Mouse (Mus musculus) heart, adult 2 months (tissue): ENCODE data around the gene Gpr35. TPM values are rescaled to one million over a fixed set of nuclear protein-coding genes. Genes with fewer than 3 reads are reported as not detected.
A peak's percentile ranks its signal among the peaks of the same experiment; 100 is the strongest.
"Not testable (repeated sequence)": the region's sequence is repeated elsewhere in the genome, so short reads cannot be mapped to it uniquely, and the experiment has no call there.

Experiments used
- DNase-seq, 2 experiments: peaks; one replicate each; pipeline ENCODE4 v3.0.0; 2021
- H3K27ac ChIP-seq: fragments of 200-600 bp; 2 replicates; pipeline ENCODE4 v1.8.1; 2022
- H3K27me3 ChIP-seq: fragments of 200-500 bp; 2 replicates; pipeline ENCODE4 v1.6.1; 2012; ENCODE audit warnings: mild to moderate bottlenecking, low read length, inconsistent platforms, mixed read lengths; ENCODE audit not compliant: control insufficient read depth, insufficient read depth
- H3K36me3 ChIP-seq: fragments of 200-500 bp; 2 replicates; pipeline ENCODE4 v1.6.1; 2012; ENCODE audit warnings: low read length, inconsistent platforms; ENCODE audit not compliant: control insufficient read depth, insufficient read depth
- H3K4me1 ChIP-seq: fragments of 200-500 bp; 2 replicates; pipeline ENCODE4 v1.6.1; 2011; ENCODE audit warnings: low read length; ENCODE audit not compliant: control insufficient read depth, insufficient read depth
- H3K4me3 ChIP-seq: fragments of 200-600 bp; 2 replicates; pipeline ENCODE4 v1.8.1; 2022
- H3K79me2 ChIP-seq: fragments of 200-500 bp; replicated peaks from 2 replicates; pipeline ENCODE4 v1.6.1; 2012; ENCODE audit warnings: mild to moderate bottlenecking, inconsistent platforms, low read length, moderate library complexity, mixed read lengths; ENCODE audit not compliant: control insufficient read depth, insufficient read depth
- H3K9ac ChIP-seq: fragments of 200-500 bp; 2 replicates; pipeline ENCODE4 v1.6.1; 2012; ENCODE audit warnings: low read depth, mild to moderate bottlenecking, control low read depth, inconsistent platforms, low read length, mixed read lengths
- CTCF ChIP-seq: fragments of 200-600 bp; IDR thresholded peaks from 2 replicates; pipeline ENCODE4 v1.8.1; 2022; ENCODE audit warnings: antibody characterized with exemption, mild to moderate bottlenecking, moderate library complexity
- EP300 ChIP-seq: fragments of 200-500 bp; IDR thresholded peaks from 2 replicates; pipeline ENCODE4 v1.6.1; 2011; ENCODE audit warnings: low read depth, low read length, control low read depth; ENCODE audit not compliant: insufficient read depth
- POLR2A ChIP-seq: fragments of 200-500 bp; IDR thresholded peaks from 2 replicates; pipeline ENCODE4 v1.6.1; 2011; ENCODE audit warnings: mild to moderate bottlenecking, low read depth, low read length, control low read depth; ENCODE audit not compliant: insufficient read depth
- WGBS: fragments of 180-500 bp; shearing (Covaris S2); methylation state at CpG from one replicate; pipeline ENCODE4 v1.1.7; 2018; 5-methylcytosine and 5-hydroxymethylcytosine counted together
- intact Hi-C: fragments of 180-260 bp; cut with DNase I; formaldehyde crosslinking; loops from one replicate; pipeline ENCODE4 v1.15.1; 2025
- polyA plus RNA-seq: library from polyadenylated mRNA; depleted of rRNA; stranded (reverse); fragments of >200 nt; gene quantifications from 2 replicates; pipeline ENCODE4 v1.2.3, GENCODE M21; 2012
- total RNA-seq, 2 experiments: library from RNA; stranded (reverse); gene quantifications; 2 replicates each; pipeline ENCODE4 v1.2.3; 2021

Gpr35 gene
- total and polyA plus RNA-seq, 3 experiments: 0.50 to 1.2 (median 1.0) TPM

- H3K27me3 ChIP-seq, H3K36me3 ChIP-seq, H3K9ac ChIP-seq, H3K27ac ChIP-seq, H3K79me2 ChIP-seq, H3K4me1 ChIP-seq: not testable (repeated sequence)
- DNase-seq: peak; percentile 72 to 80
- peak overlapping the region; percentile 18; the same call in 1 of the 2 replicates for H3K4me3 ChIP-seq
- TF ChIP-seq CTCF: peak; percentile 91
- WGBS: 5% methylated on average over 11 of the region's 11 CpGs
- intact Hi-C loops: loop anchor here (2.0 to 5.0 kb wide), 4 partner anchors 24 to 216 kb away; no protein-coding TSS in a partner anchor
Measured at GRCm38 (mm10) chr1:92956571-92957335, 6.1 kb downstream of the Gpr35 start.

- no peak overlapping the region for H3K9ac ChIP-seq
- H3K79me2 ChIP-seq: no peaks in the 10 kb centered on the region
- WGBS: 67% methylated on average over 1 of the region's 1 CpGs
- no peak for TF ChIP-seq CTCF
- TF ChIP-seq POLR2A: no peak
- TF ChIP-seq EP300: no peak
- no peaks in the 10 kb centered on the region for H3K36me3 ChIP-seq
- H3K27ac ChIP-seq: no peak overlapping the region
- no peaks in the 10 kb centered on the region; the same call in 1 of the 2 replicates for H3K4me1 ChIP-seq
- intact Hi-C loops: loop anchor here (1.0 to 5.0 kb wide), 4 partner anchors 53 to 213 kb away; no protein-coding TSS in a partner anchor
- no peaks in the 10 kb centered on the region for H3K27me3 ChIP-seq
- DNase-seq: no peak
- H3K4me3 ChIP-seq: no peak overlapping the region
Measured at GRCm38 (mm10) chr1:92958999-92959398, 8.3 kb downstream of the Gpr35 start.

- H3K4me1 ChIP-seq, H3K36me3 ChIP-seq, DNase-seq, H3K79me2 ChIP-seq, H3K4me3 ChIP-seq, H3K27ac ChIP-seq, intact Hi-C loops, H3K27me3 ChIP-seq, H3K9ac ChIP-seq: not testable (repeated sequence)
- WGBS: 88% methylated on average over 6 of the region's 6 CpGs
Measured at GRCm38 (mm10) chr1:92970791-92971190, 20.1 kb downstream of the Gpr35 start.

GRCm38 (mm10) chr1:92971879-92972795 is 21.5 kb downstream of the Gpr35 start:
- Histone ChIP-seq H3K27me3 (no peaks in the 10 kb centered on the region), H3K27ac (no peak overlapping the region), H3K79me2 (no peaks in the 10 kb centered on the region), H3K36me3 (no peaks in the 10 kb centered on the region), H3K9ac (no peak overlapping the region), H3K4me3 (no peak overlapping the region), H3K4me1 (peaks cover 2% of the 10 kb centered on the region)
- peak in 1 of 2 experiments; percentile 24 for DNase-seq
- TF ChIP-seq EP300 (no peak), POLR2A (no peak), CTCF (no peak)
- intact Hi-C loops: no loop called here
- 52% methylated on average over 7 of the region's 7 CpGs for WGBS

- H3K4me3 ChIP-seq: no peak overlapping the region
- peaks cover 2% of the 10 kb centered on the region for H3K4me1 ChIP-seq
- TF ChIP-seq POLR2A (no peak), EP300 (no peak), CTCF (no peak)
- H3K27ac ChIP-seq: no peak overlapping the region
- no peak overlapping the region for H3K9ac ChIP-seq
- peak; percentile 52 to 60 for DNase-seq
- no peaks in the 10 kb centered on the region for H3K36me3 ChIP-seq
- H3K27me3 ChIP-seq: no peaks in the 10 kb centered on the region
- intact Hi-C loops: no loop called here
- no peaks in the 10 kb centered on the region for H3K79me2 ChIP-seq
- 50% methylated on average over 1 of the region's 1 CpGs for WGBS
Measured at GRCm38 (mm10) chr1:92972854-92973253, 22.2 kb downstream of the Gpr35 start.

GRCm38 (mm10) chr1:92976141-92976566 is 25.5 kb downstream of the Gpr35 start:
- H3K79me2 ChIP-seq: no peaks in the 10 kb centered on the region
- TF ChIP-seq EP300: no peak
- no peak for TF ChIP-seq POLR2A
- TF ChIP-seq CTCF: no peak
- no peak overlapping the region for H3K9ac ChIP-seq
- no peak overlapping the region for H3K27ac ChIP-seq
- no peak overlapping the region for H3K4me3 ChIP-seq
- intact Hi-C loops: no loop called here
- H3K4me1 ChIP-seq: peaks cover 8% of the 10 kb centered on the region
- no peaks in the 10 kb centered on the region for H3K27me3 ChIP-seq
- WGBS: 51% methylated on average over 6 of the region's 6 CpGs
- H3K36me3 ChIP-seq: no peaks in the 10 kb centered on the region
- DNase-seq: peak; percentile 47 to 48
